Comparison of ENCODE assay signal across 34 mouse cellular contexts in genomic region chr3:90601486-90602110, GRCm38 (mm10). TPM values are rescaled to one million over a fixed set of nuclear protein-coding genes. Genes with fewer than 3 reads are reported as not detected.
DNase-seq lines count a peak whose midpoint lies in the region; ATAC-seq and TF ChIP-seq lines count a peak whose summit lies in the region.
"Had no signal": no experiment of that assay in that cellular context is flagged by ENCODE, and none has a peak within 500 bp of the region (broad histone marks: within the 10 kb centered on the region; RNA-seq: fewer than 3 reads in every experiment).

Gm42674 (plus strand) TSS chr3:90601904.

- peak; percentile 71 for DNase-seq in heart, embryonic 10.5 days (ENCODE audit: low spot score)
- no peak for DNase-seq in heart, postnatal 4 days
- peak; percentile 75 for DNase-seq in 3T3-L1 (ENCODE audit: low read depth, low spot score)
- DNase-seq in embryonic facial prominence, embryonic 10.5 days (ENCODE audit: low spot score), result no peak
- DNase-seq in cerebellum, postnatal 25 days, result no peak
- no peak for DNase-seq in forebrain, embryonic 11.5 days (ENCODE audit: low spot score)
- DNase-seq: cerebellum, adult 11 months; cerebellum, adult 9-11 months; forebrain, postnatal 0 days; kidney, adult 2 months; kidney, postnatal 4 days; lung, postnatal 36 days; thymus, postnatal 14 days had no signal

- ATAC-seq in forebrain, embryonic 11.5 days (replicated peaks; ENCODE audit: low FRiP score), result no peak
- ATAC-seq: forebrain, postnatal 0 days; hindbrain, postnatal 0 days; intestine, embryonic 15.5 days had no signal

- TF ChIP-seq POLR2A in myocyte (IDR thresholded peaks at IDR 0.05; ENCODE audit: insufficient read length, low read depth), result no peak

- peak within 1 kb of the TSS; percentile 87 for H3K4me2 ChIP-seq in myocyte (ENCODE audit: low read depth)
- no peak within 1 kb of the TSS for H3K4me2 ChIP-seq in forebrain, embryonic 11.5 days (ENCODE audit: low read depth, low read length, severe bottlenecking)
- H3K4me2 ChIP-seq: heart, embryonic 15.5 days; hindbrain, embryonic 12.5 days; intestine, embryonic 15.5 days; liver, embryonic 15.5 days; lung, embryonic 15.5 days; midbrain, embryonic 12.5 days had no signal

- H3K9me3 ChIP-seq in heart, embryonic 10.5 days, result no peaks in the 10 kb centered on the region
- H3K9me3 ChIP-seq in embryonic facial prominence, embryonic 10.5 days, result no peaks in the 10 kb centered on the region
- no peaks in the 10 kb centered on the region for H3K9me3 ChIP-seq in forebrain, embryonic 11.5 days (ENCODE audit: control insufficient read depth, low read length)
- H3K9me3 ChIP-seq: forebrain, embryonic 10.5 days; heart, embryonic 15.5 days; hindbrain, embryonic 12.5 days; intestine, embryonic 15.5 days; liver, embryonic 15.5 days; lung, embryonic 15.5 days; midbrain, embryonic 12.5 days had no signal

- H3K36me3 ChIP-seq in heart, embryonic 10.5 days, result no peaks in the 10 kb centered on the region
- H3K36me3 ChIP-seq in embryonic facial prominence, embryonic 10.5 days (replicated peaks), result no peaks in the 10 kb centered on the region
- no peaks in the 10 kb centered on the region for H3K36me3 ChIP-seq in myocyte (ENCODE audit: control insufficient read depth, insufficient read depth)
- H3K36me3 ChIP-seq in forebrain, embryonic 11.5 days (ENCODE audit: control insufficient read depth, insufficient read depth, low read length), result no peaks in the 10 kb centered on the region
- H3K36me3 ChIP-seq: forebrain, embryonic 10.5 days; heart, embryonic 15.5 days; hindbrain, embryonic 12.5 days; intestine, embryonic 15.5 days; liver, embryonic 15.5 days; lung, embryonic 15.5 days; midbrain, embryonic 12.5 days had no signal

- 0 out of 2 replicates have a peak within 1 kb of the TSS, but pooled peaks have one; percentile 4 for H3K27ac ChIP-seq in heart, embryonic 10.5 days
- peak within 1 kb of the TSS; percentile 1 for H3K27ac ChIP-seq in embryonic facial prominence, embryonic 10.5 days (replicated peaks)
- no peak within 1 kb of the TSS for H3K27ac ChIP-seq in forebrain, embryonic 11.5 days (ENCODE audit: low read depth, low read length)
- H3K27ac ChIP-seq: heart, embryonic 15.5 days; hindbrain, embryonic 12.5 days; hindbrain, postnatal 0 days; intestine, embryonic 15.5 days; liver, embryonic 15.5 days; midbrain, embryonic 12.5 days had no signal

- H3K27me3 ChIP-seq in heart, embryonic 10.5 days (ENCODE audit: insufficient read depth, poor library complexity, severe bottlenecking), result no peaks in the 10 kb centered on the region
- H3K27me3 ChIP-seq in embryonic facial prominence, embryonic 10.5 days (replicated peaks; ENCODE audit: low read depth, poor library complexity, severe bottlenecking), result no peaks in the 10 kb centered on the region
- H3K27me3 ChIP-seq in myocyte (ENCODE audit: control insufficient read depth, insufficient read depth, insufficient read length), result no peaks in the 10 kb centered on the region
- no peaks in the 10 kb centered on the region for H3K27me3 ChIP-seq in forebrain, embryonic 11.5 days (ENCODE audit: control insufficient read depth, insufficient read depth, low read length)
- H3K27me3 ChIP-seq: CH12.LX; heart, embryonic 15.5 days; hindbrain, embryonic 12.5 days; intestine, embryonic 15.5 days; liver, embryonic 15.5 days; lung, embryonic 15.5 days; midbrain, embryonic 12.5 days had no signal

- 0 out of 2 replicates have a peak, but pooled peaks cover 15% of the 10 kb centered on the region for H3K4me1 ChIP-seq in heart, embryonic 10.5 days
- peaks cover 54% of the 10 kb centered on the region for H3K4me1 ChIP-seq in embryonic facial prominence, embryonic 10.5 days
- H3K4me1 ChIP-seq in forebrain, embryonic 11.5 days (replicated peaks; ENCODE audit: control insufficient read depth, insufficient read depth, low read length), result no peaks in the 10 kb centered on the region; the same call in 1 of the 2 replicates
- H3K4me1 ChIP-seq: liver, embryonic 15.5 days had no signal

- no peak within 1 kb of the TSS for H3K4me3 ChIP-seq in heart, embryonic 10.5 days
- no peak within 1 kb of the TSS for H3K4me3 ChIP-seq in embryonic facial prominence, embryonic 10.5 days
- peak within 1 kb of the TSS; percentile 41 for H3K4me3 ChIP-seq in myocyte
- no peak within 1 kb of the TSS for H3K4me3 ChIP-seq in forebrain, embryonic 11.5 days (ENCODE audit: low read depth, low read length)
- H3K4me3 ChIP-seq: forebrain, embryonic 10.5 days; heart, embryonic 15.5 days; hindbrain, embryonic 12.5 days; intestine, embryonic 15.5 days; liver, embryonic 15.5 days; lung, embryonic 15.5 days; midbrain, embryonic 12.5 days had no signal

- H3K79me2 ChIP-seq in myocyte (ENCODE audit: control insufficient read depth, insufficient read depth), result peaks cover 31% of the 10 kb centered on the region

- no peak within 1 kb of the TSS for H3K9ac ChIP-seq in forebrain, embryonic 11.5 days (ENCODE audit: low read length)
- H3K9ac ChIP-seq: forebrain, postnatal 0 days; heart, embryonic 15.5 days; hindbrain, embryonic 12.5 days; intestine, embryonic 15.5 days; liver, embryonic 15.5 days; lung, embryonic 15.5 days; midbrain, embryonic 12.5 days had no signal

- H3ac ChIP-seq in myocyte (ENCODE audit: control insufficient read depth, insufficient read length), result no peak within 1 kb of the TSS

- 75% methylated on average over 11 of the region's 11 CpGs for WGBS in heart, embryonic 10.5 days
- 88% methylated on average over 11 of the region's 11 CpGs for WGBS in embryonic facial prominence, embryonic 10.5 days
- 83% methylated on average over 11 of the region's 11 CpGs for WGBS in forebrain, embryonic 11.5 days

TF ChIP-seq in myocyte, 11 proteins besides CTCF, POLR2A, EP300 and RAD21:
- TF ChIP-seq SRF (IDR thresholded peaks at IDR 0.05; ENCODE audit: control insufficient read depth, insufficient read length, low read depth), result no peak
- no peak for TF ChIP-seq TCF3 (IDR thresholded peaks at IDR 0.05; ENCODE audit: insufficient read length, low read depth)
- no peak for TF ChIP-seq CEBPB (IDR thresholded peaks at IDR 0.05; ENCODE audit: insufficient read depth, poor library complexity, severe bottlenecking)
- no peak for TF ChIP-seq MAX (IDR thresholded peaks at IDR 0.05; ENCODE audit: low read depth)
- TF ChIP-seq E2F4 (IDR thresholded peaks at IDR 0.05; ENCODE audit: insufficient read depth), result no peak
- TF ChIP-seq REST (IDR thresholded peaks at IDR 0.05; ENCODE audit: insufficient read depth, insufficient read length), result no peak
- TF ChIP-seq USF1 (IDR thresholded peaks at IDR 0.05; ENCODE audit: low read depth), result no peak
- no peak for TF ChIP-seq MYOG (IDR thresholded peaks at IDR 0.05; ENCODE audit: control insufficient read depth in 1 of 3, insufficient read depth in 1 of 3, insufficient read length in 2 of 3, low read depth in 2 of 3)

RNA-seq across cellular contexts. Expression of gene Gm42674, which starts in this region (rescaled TPM):
- not detected in 2 replicates for polyA plus RNA-seq in heart, embryonic 10.5 days (2016; fragmentation: Nextera tagmentation; extraction: Ambion mirVana)
- not detected for total RNA-seq in heart, postnatal 4 days (2021)
- polyA plus RNA-seq in embryonic facial prominence, embryonic 10.5 days (2016; fragmentation: Nextera tagmentation; extraction: Ambion mirVana), result not detected in 2 replicates
- 0.89 TPM for polyA plus RNA-seq in myocyte (2012; fragmentation: generic; extraction: Trizol)
- polyA plus RNA-seq in forebrain, embryonic 11.5 days (2014; fragmentation: Nextera tagmentation; extraction: Ambion mirVana), result not detected in 2 replicates
- total RNA-seq: adrenal gland, postnatal 14 days; CH12.LX; common myeloid progenitor, adult 5-6 weeks; ES-E14; forebrain, postnatal 0 days; gastrocnemius, postnatal 14 days; heart, postnatal 25 days; hindbrain, postnatal 0 days; layer of hippocampus, adult 8-10 months; layer of hippocampus, postnatal 25 days; liver, adult 2 months had no signal
- polyA plus RNA-seq: forebrain, embryonic 10.5 days; forebrain, postnatal 0 days; heart, embryonic 15.5 days; hindbrain, embryonic 12.5 days; hindbrain, postnatal 0 days; intestine, embryonic 15.5 days; kidney, adult 2 months; kidney, embryonic 16.5 days; limb, embryonic 11.5 days; liver, adult 2 months; liver, embryonic 15.5 days; lung, embryonic 15.5 days; midbrain, embryonic 12.5 days; neural tube, embryonic 14.5 days had no signal

Comparison
In these comparisons a context has a peak if more than half of its experiments do, and no peak if none do; other contexts are left out.
1. Peak in DNase-seq and H3K27ac ChIP-seq in heart, embryonic 10.5 days; RNA of the gene not detected or under 1 TPM.